Mouse (Mus musculus) kidney, postnatal 0 days (tissue): ENCODE results near the gene Usp36. TPM values are rescaled to one million over a fixed set of nuclear protein-coding genes. Genes with fewer than 3 reads are reported as not detected.

Experiments
- ATAC-seq: fragments of 200-750 bp; cut with Nextera tagmentation; replicated peaks from 2 replicates; pipeline ENCODE4 v1.8.0; 2017; ENCODE audit warnings: low read depth, moderate number of reproducible peaks, moderate TSS enrichment, moderate library complexity; ENCODE audit not compliant: low FRiP score
- DNase-seq: peaks from one replicate; pipeline ENCODE4 v3.0.0-alpha.2; 2016; ENCODE audit warnings: low spot score
- H3K27ac ChIP-seq: fragments of 300-500 bp; sonication (generic); 2 replicates; pipeline ENCODE4 v1.5.1; 2014; ENCODE audit warnings: mild to moderate bottlenecking
- H3K27me3 ChIP-seq: fragments of 300-500 bp; sonication (generic); 2 replicates; pipeline ENCODE4 v1.6.1; 2014; ENCODE audit warnings: low read length, mixed read lengths; ENCODE audit not compliant: insufficient read depth
- H3K36me3 ChIP-seq: fragments of 300-500 bp; sonication (generic); 2 replicates; pipeline ENCODE4 v1.6.1; 2014; ENCODE audit warnings: low read length, mixed read lengths; ENCODE audit not compliant: insufficient read depth
- H3K4me1 ChIP-seq: fragments of 300-500 bp; sonication (generic); replicated peaks from 2 replicates; pipeline ENCODE4 v1.6.1; 2014; ENCODE audit warnings: antibody characterized with exemption, low read length, mixed read lengths; ENCODE audit not compliant: insufficient read depth
- H3K4me2 ChIP-seq: fragments of 300-500 bp; sonication (generic); 2 replicates; pipeline ENCODE4 v1.6.1; 2014; ENCODE audit warnings: mild to moderate bottlenecking, low read length, moderate library complexity, mixed read lengths
- H3K4me3 ChIP-seq: fragments of 300-500 bp; sonication (generic); replicated peaks from 2 replicates; pipeline ENCODE4 v1.5.1; 2014; ENCODE audit warnings: low read depth, low read length
- H3K9ac ChIP-seq: fragments of 300-500 bp; sonication (generic); 2 replicates; pipeline ENCODE4 v1.6.1; 2014; ENCODE audit warnings: low read depth, low read length
- H3K9me3 ChIP-seq: fragments of 300-500 bp; sonication (generic); replicated peaks from 2 replicates; pipeline ENCODE4 v1.6.1; 2016; ENCODE audit warnings: low read length, inconsistent platforms, mixed read lengths
- CTCF ChIP-seq: IDR thresholded peaks from 2 replicates; pipeline ENCODE4 v1.5.1; 2016; ENCODE audit warnings: antibody characterized with exemption, low read depth, mild to moderate bottlenecking, moderate library complexity
- WGBS: fragments of 180-500 bp; shearing (Covaris S2); extraction: QIAGEN DNeasy Blood & Tissue Kit; methylation state at CpG from one replicate; pipeline ENCODE4 v1.1.7; 2014; 5-methylcytosine and 5-hydroxymethylcytosine counted together
- polyA plus RNA-seq: library from polyadenylated mRNA; unstranded; fragments of >200 nt; fragmentation: Nextera tagmentation; extraction: Ambion mirVana; gene quantifications from 2 replicates; pipeline ENCODE4 v1.2.1, GENCODE M21; 2015

Usp36 gene
- 10.9 and 11.9 TPM in 2 replicates for polyA plus RNA-seq

DNA sequence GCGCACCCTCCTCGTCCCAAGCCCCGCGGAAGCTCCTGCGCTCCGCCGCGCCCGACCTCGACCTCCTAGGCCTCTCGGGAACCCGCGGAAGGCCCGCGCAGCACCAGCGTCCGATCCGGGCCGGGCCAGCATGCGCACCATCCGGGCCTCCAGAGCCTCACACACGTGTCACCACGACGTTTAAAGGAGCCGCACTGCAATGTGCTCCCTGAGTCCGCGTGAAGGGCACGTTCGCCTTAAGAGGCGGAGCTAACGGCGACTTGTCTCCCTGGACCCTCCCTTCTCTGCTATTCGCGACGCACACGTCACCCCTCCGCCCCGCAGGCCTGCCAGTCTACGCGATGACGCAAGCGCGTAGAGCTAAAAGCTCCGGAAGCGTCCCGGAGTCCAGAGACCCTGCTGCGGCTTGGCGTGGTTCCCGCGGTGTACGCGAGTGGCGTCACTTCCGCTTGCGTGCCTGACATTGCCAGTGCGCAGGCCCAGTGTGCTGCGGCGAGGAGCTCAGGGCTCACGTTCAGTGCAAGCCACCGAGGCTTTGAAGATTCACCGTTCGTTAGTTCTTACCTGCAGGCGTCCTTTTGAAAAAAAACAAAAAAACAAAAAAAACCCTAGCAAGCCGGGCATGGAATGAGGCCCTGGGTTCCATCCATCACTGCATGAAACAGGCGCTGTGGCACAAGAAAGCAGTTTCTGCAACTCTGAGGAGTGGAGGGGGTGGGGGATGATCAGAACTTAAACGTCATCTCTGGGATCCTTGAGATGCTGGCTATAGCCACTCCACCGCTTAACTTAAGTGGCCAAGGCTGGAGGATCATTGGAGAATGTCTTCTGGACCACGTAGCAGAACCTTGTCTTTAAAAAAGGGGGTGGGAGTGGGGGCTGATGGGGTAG lies at the start of gene Usp36:
TSS of gene Usp36 (minus strand) at position 246 of the 891 bp plus-strand sequence.
- H3K4me2 ChIP-seq, result peak within 1 kb of the TSS; percentile 88
- DNase-seq, result peak; percentile 100
- ATAC-seq, result peak; percentile 98
- peak within 1 kb of the TSS; percentile 71 for H3K4me3 ChIP-seq
- H3K36me3 ChIP-seq, result peaks cover 13% of the 10 kb centered on the region; the same call in 1 of the 2 replicates
- H3K9me3 ChIP-seq, result no peaks in the 10 kb centered on the region
- peak within 1 kb of the TSS; percentile 82 for H3K27ac ChIP-seq
- H3K4me1 ChIP-seq, result peaks cover 8% of the 10 kb centered on the region
- no peaks in the 10 kb centered on the region for H3K27me3 ChIP-seq
- H3K9ac ChIP-seq, result peak within 1 kb of the TSS; percentile 88
- no peak for TF ChIP-seq CTCF
- 1% methylated on average over 68 of the region's 68 CpGs for WGBS

DNA sequence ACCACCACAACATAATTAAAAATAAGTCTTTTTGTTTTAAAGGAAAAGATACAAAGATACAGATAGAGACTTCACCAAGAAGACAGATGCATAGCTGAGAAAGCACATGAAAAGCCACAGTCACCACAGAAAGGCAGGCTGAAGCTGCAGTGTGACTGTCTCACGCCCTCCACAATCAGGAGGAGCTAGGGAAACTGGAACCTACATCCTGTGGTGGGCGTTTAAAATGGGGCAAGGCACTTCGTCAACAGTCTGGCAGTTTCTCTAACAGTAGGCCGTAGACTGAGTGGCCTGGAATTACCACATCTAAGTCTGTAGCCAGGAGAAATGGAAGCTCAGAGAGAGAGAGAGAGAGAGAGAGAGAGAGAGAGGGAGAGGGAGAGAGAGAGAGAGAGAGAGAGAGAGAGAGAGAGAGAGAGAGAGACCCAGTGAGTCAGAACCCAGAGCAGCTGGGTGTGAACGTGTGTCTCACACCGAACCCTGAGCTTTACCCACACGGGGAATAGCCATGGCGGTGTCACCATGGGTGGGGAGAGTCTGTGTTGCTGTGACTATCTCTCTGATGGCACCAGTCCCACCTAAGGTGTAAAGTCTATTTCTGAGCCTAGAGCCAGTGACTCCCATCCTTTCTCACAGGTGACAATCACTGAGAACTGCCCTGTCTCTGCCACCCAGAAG lies 47.6 kb upstream of the Usp36 start:
- no peak for ATAC-seq
- H3K27me3 ChIP-seq, result no peaks in the 10 kb centered on the region
- DNase-seq, result no peak
- no peak overlapping the region for H3K9ac ChIP-seq
- H3K4me3 ChIP-seq, result no peak overlapping the region
- no peak overlapping the region for H3K4me2 ChIP-seq
- WGBS, result 51% methylated on average over 8 of the region's 8 CpGs
- H3K4me1 ChIP-seq, result peaks cover 12% of the 10 kb centered on the region
- H3K27ac ChIP-seq, result no peak overlapping the region
- no peak for TF ChIP-seq CTCF
- H3K36me3 ChIP-seq, result peaks cover 5% of the 10 kb centered on the region; the same call in 1 of the 2 replicates
- H3K9me3 ChIP-seq, result no peaks in the 10 kb centered on the region

DNA sequence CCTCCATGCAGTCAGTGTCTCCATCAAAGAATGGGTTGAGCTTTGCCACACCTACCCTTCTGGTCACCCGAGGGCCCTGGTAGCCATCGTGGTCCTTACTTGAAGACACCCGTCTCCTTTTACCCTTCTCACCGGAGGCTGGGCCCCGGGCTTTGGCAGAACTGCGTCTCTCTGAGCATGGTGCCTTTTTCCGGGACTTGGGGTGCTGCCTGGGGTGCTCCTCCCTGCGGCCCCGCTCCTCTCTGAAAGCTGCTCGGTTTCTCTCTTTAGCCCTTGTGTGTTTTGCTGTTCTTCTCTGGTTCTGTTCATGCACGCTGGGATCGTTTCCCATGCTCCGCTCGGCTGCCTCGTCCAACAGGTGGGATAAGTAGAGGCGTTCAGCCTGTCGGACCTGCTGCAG lies 43.4 kb upstream of the Usp36 start:
- WGBS, result 63% methylated on average over 17 of the region's 17 CpGs
- H3K36me3 ChIP-seq, result peaks cover 5% of the 10 kb centered on the region; the same call in 1 of the 2 replicates
- H3K9me3 ChIP-seq, result no peaks in the 10 kb centered on the region
- no peak for DNase-seq
- no peak for TF ChIP-seq CTCF
- no peak overlapping the region for H3K27ac ChIP-seq
- no peak overlapping the region for H3K9ac ChIP-seq
- H3K4me1 ChIP-seq, result 0 out of 2 replicates have a peak, but pooled peaks cover 2% of the 10 kb centered on the region
- H3K27me3 ChIP-seq, result no peaks in the 10 kb centered on the region
- H3K4me2 ChIP-seq, result no peak overlapping the region
- H3K4me3 ChIP-seq, result no peak overlapping the region
- ATAC-seq, result no peak

DNA sequence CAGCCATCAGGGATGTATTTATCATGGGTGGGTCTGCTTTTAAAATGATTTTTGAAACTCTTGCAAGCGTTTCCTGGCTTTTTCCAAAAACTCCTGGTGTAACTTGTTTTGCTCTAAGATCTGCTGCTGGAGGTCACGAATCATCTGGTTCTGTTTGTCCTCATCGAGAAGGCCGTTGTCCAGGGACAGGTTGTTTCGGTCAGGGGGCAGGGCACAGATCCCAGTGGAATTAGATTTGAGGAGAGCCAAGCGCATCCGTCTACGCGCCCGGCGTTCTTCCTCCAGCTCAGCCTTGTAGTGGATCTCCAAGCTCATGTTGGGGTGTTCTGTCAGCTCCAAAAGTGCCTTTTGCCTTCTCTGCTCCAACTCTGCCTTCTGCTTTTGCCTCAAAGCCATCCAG lies 42.3 kb upstream of the Usp36 start:
- H3K4me3 ChIP-seq, result no peak overlapping the region
- no peak for ATAC-seq
- no peak for TF ChIP-seq CTCF
- no peaks in the 10 kb centered on the region for H3K27me3 ChIP-seq
- peaks cover 1% of the 10 kb centered on the region; the same call in 1 of the 2 replicates for H3K4me1 ChIP-seq
- H3K9ac ChIP-seq, result no peak overlapping the region
- 81% methylated on average over 11 of the region's 11 CpGs for WGBS
- no peak for DNase-seq
- H3K4me2 ChIP-seq, result no peak overlapping the region
- H3K9me3 ChIP-seq, result no peaks in the 10 kb centered on the region
- H3K27ac ChIP-seq, result no peak overlapping the region
- H3K36me3 ChIP-seq, result peaks cover 5% of the 10 kb centered on the region; the same call in 1 of the 2 replicates

DNA sequence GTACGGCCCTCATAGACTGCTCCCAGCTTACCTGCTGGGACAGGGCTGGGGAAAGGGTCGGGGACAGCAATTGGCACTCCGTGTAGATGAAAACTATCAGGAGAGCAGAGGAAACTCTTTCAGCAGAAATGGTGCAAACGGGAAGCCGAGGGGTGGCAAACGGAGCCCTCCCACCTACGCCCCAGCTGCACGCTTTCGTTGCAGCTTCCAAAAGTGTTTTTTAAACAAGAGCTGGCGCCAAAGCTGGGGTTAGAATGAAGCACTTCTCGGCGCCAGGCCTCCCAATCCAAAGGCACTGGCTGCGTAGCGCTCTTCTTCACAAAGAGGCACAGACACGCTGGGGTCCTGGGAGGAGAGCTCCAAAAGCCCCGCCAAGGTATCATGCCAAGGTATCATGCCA lies 40.7 kb upstream of the Usp36 start:
- Histone ChIP-seq H3K4me3 (no peak overlapping the region), H3K9me3 (no peaks in the 10 kb centered on the region), H3K4me1 (peaks cover 6% of the 10 kb centered on the region; the same call in 1 of the 2 replicates), H3K9ac (no peak overlapping the region), H3K36me3 (peaks cover 5% of the 10 kb centered on the region; the same call in 1 of the 2 replicates), H3K27ac (no peak overlapping the region), H3K27me3 (no peaks in the 10 kb centered on the region), H3K4me2 (no peak overlapping the region)
- ATAC-seq (no peak), DNase-seq (no peak)
- TF ChIP-seq CTCF, result no peak
- WGBS, result 96% methylated on average over 16 of the region's 16 CpGs

DNA sequence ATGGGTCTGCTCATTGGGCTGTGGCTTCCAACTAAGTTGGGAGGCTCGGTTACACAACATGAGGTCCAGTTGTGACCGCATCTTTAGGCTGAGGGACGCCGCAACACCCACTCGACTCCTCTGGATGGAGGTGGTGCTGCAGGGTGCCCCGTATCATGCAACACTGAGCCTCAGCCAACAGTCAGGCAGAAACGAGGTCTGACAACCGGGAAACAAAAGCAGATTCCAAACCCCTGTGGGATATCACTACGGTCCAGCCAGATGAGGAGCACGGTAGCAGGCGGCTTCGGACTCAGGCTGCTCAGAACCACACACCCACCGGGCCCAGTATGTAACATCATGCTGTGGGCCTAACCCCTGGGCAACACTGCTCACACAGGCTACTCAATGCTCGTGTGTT lies 40.3 kb upstream of the Usp36 start:
- DNase-seq (no peak), ATAC-seq (no peak)
- no peak for TF ChIP-seq CTCF
- Histone ChIP-seq H3K4me3 (no peak overlapping the region), H3K9me3 (no peaks in the 10 kb centered on the region), H3K27me3 (no peaks in the 10 kb centered on the region), H3K4me1 (peaks cover 8% of the 10 kb centered on the region; the same call in 1 of the 2 replicates), H3K36me3 (peaks cover 5% of the 10 kb centered on the region; the same call in 1 of the 2 replicates), H3K4me2 (no peak overlapping the region), H3K9ac (no peak overlapping the region), H3K27ac (no peak overlapping the region)
- WGBS, result 92% methylated on average over 14 of the region's 14 CpGs
